Mouse (Mus musculus) brain, embryonic 18.5 days (tissue): ENCODE data around the gene Olfr1283.
"Not testable (repeated sequence)": the region's sequence is repeated elsewhere in the genome, so short reads cannot be mapped to it uniquely, and the experiment has no call there.

ENCODE experiments used
- DNase-seq: peaks from one replicate; pipeline ENCODE4 v3.0.0-alpha.2; 2012; ENCODE audit warnings: low read depth, low spot score

Olfr1283 gene

DNA sequence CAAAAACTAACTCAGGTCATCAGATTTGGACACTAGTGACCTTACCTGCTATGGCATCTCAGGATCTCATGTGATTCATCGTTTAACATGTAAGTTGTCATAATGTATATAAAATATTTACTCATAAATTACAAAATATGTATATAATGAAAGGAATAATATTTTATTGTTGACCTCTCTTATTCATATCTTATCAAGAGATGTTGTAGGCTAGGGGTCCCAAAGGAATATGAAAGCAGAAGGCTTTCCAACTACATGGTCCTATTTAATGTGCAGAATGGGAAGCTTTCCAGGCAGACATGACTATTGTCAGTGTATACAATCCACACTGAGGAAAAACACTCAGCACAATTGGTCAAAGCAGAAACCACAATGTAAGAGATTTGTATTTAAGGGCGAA is at the start of gene Olfr1283:
Olfr1283 (plus strand) TSS at position 301 of the 400 bp plus-strand sequence.
- no peak for DNase-seq

DNA sequence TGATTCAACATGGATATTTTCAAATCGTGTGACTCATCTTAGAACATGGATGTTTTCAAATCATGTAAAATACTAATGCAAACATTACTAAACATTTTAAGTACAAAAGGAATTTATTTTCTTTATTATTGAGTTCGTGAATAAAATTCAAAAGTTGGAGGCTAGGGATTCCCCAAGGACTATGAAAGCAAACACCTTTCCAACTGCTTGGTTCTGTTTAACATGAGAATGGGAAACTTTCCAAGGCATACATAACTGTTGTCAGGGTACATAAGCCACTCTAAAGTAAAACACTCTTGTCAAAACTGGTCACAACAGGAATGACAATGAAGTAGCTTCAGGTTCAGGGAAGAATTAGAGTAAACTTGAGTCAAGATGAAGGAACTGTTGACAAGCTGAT is 40.4 kb upstream of the Olfr1283 start, which contains the start of gene Olfr1281:
Olfr1281 (plus strand) TSS at position 301 of the 400 bp plus-strand sequence.
- DNase-seq = no peak

DNA sequence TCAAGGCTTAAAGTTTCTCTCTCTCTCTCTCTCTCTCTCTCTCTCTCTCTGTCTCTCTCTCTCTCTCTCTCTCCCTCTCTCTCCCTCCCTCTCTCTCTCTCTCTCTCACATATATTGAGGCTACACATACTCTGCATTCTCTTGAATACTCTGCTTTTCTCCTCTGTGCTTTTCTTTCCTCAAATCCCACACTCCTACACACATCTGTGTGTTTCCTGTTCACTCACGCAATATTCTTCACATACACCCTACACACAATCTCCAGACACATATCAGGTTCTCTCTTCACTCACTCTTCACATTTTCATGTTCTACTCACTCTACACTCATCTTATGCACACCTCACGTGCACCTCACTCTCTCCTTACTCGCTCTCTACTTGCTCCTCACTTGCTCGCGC is 32.9 kb upstream of the Olfr1283 start:
- not testable (repeated sequence) for DNase-seq

- DNase-seq = no peak
Measured at GRCm38 (mm10) chr2:111335976-111336375, 30.6 kb upstream of the Olfr1283 start, which contains the start of gene Olfr1282. Gene Olfr1282 (minus strand): TSS chr2:111336076.

- DNase-seq = no peak
Measured at GRCm38 (mm10) chr2:111375222-111375621, 8.6 kb downstream of the Olfr1283 start, which contains the start of gene Olfr1284. Gene Olfr1284 (plus strand): TSS chr2:111375522.
